Mouse (Mus musculus) mouse trophoblast stem cell (cell line): ENCODE data around the gene Rgsl1.

Experiments used
- in situ Hi-C, 2 experiments: fragments of 300-500 bp; cut with MseI, MboI; formaldehyde crosslinking; loops; 2 replicates in 1 of 2; 3 replicates in 1 of 2; pipeline ENCODE4 v1.15.1; 2025

Rgsl1 gene

DNA sequence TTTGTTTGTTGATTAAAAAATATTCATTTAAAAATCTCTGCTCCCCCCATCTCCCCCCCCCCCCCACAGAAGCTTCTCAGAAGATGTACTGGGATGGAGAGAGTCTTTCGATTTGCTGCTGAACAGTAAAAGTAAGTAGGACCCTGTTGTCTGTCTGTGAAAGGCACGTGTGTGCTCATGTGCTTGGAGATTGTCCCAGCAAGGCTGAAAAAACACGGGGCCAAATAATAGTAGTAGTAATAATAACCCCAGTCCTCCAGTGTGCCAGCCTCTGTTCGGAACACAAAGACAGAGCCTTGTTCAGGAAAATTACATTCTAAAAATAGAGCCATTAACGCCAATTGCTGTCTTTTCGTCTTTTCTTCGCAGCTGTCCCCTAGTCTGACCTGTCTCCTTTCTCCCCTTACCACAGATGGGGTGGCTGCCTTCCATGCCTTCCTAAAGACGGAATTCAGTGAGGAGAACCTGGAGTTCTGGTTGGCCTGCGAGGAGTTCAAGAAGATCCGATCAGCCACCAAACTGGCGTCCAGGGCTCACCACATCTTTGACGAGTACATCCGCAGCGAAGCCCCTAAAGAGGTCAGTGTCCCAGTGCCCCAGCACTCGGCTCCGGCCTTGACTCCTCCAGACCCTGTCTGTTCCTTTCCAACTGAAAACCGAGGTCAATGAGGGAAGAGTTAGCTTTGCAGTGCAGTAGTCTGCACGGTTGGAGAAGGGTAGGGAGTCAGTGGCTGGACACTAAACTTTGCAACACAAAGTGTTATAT, 102.2 kb downstream of the Rgsl1 start:
- in situ Hi-C loops, result no loop called here

DNA sequence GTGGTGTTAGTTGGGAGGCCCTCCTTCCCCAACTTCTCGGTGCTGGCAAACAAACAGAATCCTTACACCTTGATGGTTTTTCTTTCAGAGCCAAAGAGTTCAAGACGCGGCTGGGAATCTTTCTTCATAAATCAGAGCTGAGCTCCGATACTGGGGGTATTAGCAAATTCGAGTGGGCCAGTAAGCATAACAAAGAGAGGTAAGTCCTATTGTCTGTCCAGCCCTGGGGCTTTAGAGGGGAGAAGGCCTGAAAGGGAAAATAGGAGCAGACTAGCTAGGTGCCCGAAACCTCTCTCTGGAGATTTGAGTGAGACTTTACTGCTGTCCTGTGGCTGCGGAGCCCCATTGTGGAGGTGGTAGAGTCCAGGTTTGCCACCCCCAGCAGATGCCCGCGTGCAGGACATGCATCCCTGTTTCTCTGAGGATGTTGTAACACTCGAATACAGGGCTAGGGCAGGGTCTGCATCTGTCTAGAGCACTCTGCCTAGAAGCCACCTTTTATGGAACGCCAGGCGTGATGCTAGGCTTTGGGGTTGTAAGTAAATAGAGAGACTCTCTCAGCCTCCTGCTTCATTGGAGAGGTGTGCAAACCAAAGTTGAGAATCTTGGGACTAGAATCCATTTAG, 103.1 kb downstream of the Rgsl1 start:
- in situ Hi-C loops, result no loop called here

GRCm38 (mm10) chr1:153740145-153740544, 103.8 kb downstream of the Rgsl1 start, which contains the start of gene Rgs16:
Gene Rgs16, plus strand, starts transcription at chr1:153740349.
- in situ Hi-C loops, result no loop called here

GRCm38 (mm10) chr1:153739437-153740015, 104.4 kb downstream of the Rgsl1 start:
- in situ Hi-C loops, result no loop called here

DNA sequence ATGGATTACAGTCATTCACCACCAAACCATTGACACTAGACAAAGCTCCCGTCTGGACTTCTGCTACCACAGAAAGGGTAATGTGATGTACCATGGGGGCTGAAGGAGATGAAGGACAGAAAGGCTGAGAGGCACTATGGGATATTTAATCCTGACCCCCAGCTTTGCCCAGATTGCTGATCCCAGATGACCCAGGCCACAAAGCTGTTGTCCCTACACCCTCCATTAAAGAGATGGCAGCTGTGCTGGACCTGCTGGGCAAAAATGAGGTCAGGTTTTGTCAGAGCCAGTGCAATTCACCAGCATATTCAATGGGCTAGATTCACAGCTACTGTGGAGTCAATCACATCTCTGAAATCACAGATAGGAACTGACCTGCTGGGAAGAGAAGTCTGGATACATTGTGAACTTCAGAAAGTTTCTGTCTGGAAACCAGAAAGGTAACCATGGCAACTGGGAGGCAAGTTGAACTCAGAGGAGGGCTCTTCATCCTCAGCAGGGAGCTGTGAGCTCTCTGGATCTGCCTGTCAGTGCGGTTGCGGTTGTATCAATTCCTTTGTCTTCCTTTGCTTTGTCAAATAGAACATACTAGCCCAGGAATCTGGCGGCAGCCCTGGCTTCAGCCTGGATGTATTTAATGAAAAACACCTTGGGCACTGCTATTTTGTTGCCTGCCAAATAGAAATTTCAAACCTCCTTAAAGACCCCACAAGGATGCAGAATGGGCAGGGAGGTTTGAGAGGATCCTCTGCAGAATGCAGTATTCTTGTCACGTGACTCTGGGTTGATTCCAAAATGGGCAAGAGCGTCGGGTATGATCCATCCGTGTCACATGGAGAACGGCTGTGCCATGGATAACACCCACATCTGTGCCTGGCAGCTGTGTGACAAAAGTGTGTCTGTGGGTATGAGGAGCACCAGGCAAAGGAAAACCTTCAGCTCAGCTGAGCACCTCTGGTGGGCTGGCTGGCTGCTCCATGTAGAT, 106.5 kb downstream of the Rgsl1 start:
- in situ Hi-C loops, result no loop called here

DNA sequence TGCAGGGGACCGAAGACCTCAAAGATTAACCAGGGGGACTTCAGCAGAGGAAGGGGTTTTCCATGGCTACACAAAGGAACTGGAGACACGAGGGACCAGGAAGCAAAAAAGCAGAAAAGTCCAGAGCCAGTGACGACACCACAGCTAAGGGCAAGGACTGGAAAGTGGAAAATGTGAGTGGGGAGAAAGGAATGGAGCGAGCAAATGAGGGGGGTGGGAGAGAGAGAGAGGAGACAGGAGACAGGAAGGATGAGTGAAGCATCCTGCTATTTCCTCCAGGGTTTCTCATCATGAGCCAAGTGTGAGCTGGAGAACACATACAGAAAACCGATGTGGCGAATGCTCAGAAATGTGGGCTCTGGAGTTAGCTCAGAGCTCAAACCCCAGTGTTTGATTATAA, 107.8 kb downstream of the Rgsl1 start:
- in situ Hi-C loops, result no loop called here

DNA sequence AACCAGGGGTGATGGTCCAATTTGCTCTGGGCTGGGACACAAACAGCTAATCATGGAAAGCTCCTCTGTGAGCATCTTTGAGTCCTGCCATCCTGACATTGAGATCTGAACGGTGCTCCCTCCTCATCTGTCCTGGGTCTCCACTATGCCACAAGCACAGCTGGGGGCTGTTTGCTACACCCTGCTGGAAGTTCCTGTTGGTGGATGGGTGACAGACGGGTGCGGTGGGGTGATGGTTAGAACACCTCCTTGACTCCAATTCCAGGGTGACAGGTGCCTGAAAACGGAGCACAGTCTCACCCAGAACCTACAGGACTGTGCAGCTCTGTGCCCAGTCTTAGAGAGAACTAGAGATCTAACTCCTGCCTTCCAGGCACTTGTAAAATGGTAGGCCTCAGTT, 109.1 kb downstream of the Rgsl1 start:
- in situ Hi-C loops, result no loop called here

GRCm38 (mm10) chr1:153733181-153733580, 110.8 kb downstream of the Rgsl1 start:
- in situ Hi-C loops, result no loop called here

- in situ Hi-C loops, result no loop called here
Observed at GRCm38 (mm10) chr1:153730671-153731070, 113.3 kb downstream of the Rgsl1 start.

DNA sequence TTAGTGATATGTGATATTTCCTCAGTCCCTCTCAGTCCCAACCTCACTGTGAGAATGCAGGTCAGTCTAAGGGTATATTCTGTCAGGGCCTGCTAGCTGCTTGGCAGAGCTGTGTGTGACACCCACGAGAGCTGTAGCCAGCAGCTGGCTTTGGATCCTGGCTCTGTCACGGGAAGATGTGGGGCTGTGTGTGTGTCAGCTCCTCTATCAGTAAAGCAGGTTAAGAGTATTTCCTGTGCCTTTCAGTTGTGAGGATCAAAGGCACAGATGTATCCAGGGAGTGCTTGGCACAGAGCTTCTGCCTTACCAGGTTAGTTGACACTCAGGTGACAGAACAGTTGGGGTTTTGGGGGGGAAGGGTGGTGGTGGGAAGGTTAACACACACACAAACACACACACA, 114.1 kb downstream of the Rgsl1 start:
- in situ Hi-C loops, result no loop called here
